Mouse (Mus musculus): ENCODE results near the gene Zc3h8. TPM values are rescaled to one million over a fixed set of nuclear protein-coding genes. Genes with fewer than 3 reads are reported as not detected.
A peak's percentile ranks its signal among the peaks of the same experiment; 100 is the strongest.

The Zc3h8 gene
- polyA plus RNA-seq, 1 experiment from 2014 or later = 10.1 TPM

GRCm38 (mm10) chr2:128966236-128966635, 22.4 kb upstream of the Zc3h8 start:
- H3K27me3 ChIP-seq (ENCODE audit: control insufficient read depth, insufficient read depth, low read length) = no peaks in the 10 kb centered on the region
- ATAC-seq (replicated peaks; ENCODE audit: insufficient number of reproducible peaks, low FRiP score, low TSS enrichment) = no peak
- H3K4me2 ChIP-seq = peak overlapping the region; percentile 48
- no peak overlapping the region for H3K9ac ChIP-seq (ENCODE audit: low read depth, low read length)
- 0 out of 2 replicates have a peak, but pooled peaks cover 3% of the 10 kb centered on the region for H3K4me1 ChIP-seq (ENCODE audit: control insufficient read depth, insufficient read depth, low read length)
- peak overlapping the region; percentile 92 for H3K4me3 ChIP-seq (ENCODE audit: low read depth, low read length)
- H3K9me3 ChIP-seq (replicated peaks; ENCODE audit: control insufficient read depth, low read length) = no peaks in the 10 kb centered on the region
- no peaks in the 10 kb centered on the region for H3K36me3 ChIP-seq (ENCODE audit: control insufficient read depth, insufficient read depth, low read length)
- 32% methylated on average over 6 of the region's 6 CpGs for WGBS (ENCODE audit: insufficient replicate concordance)
- H3K27ac ChIP-seq (ENCODE audit: low read depth, low read length) = no peak overlapping the region

- Histone ChIP-seq H3K27ac (ENCODE audit: low read depth, low read length) (peak overlapping the region; percentile 10; the same call in 1 of the 2 replicates), H3K9me3 (replicated peaks; ENCODE audit: control insufficient read depth, low read length) (no peaks in the 10 kb centered on the region), H3K36me3 (ENCODE audit: control insufficient read depth, insufficient read depth, low read length) (no peaks in the 10 kb centered on the region), H3K4me2 (no peak overlapping the region), H3K27me3 (ENCODE audit: control insufficient read depth, insufficient read depth, low read length) (no peaks in the 10 kb centered on the region), H3K9ac (ENCODE audit: low read depth, low read length) (no peak overlapping the region), H3K4me3 (ENCODE audit: low read depth, low read length) (no peak overlapping the region), H3K4me1 (ENCODE audit: control insufficient read depth, insufficient read depth, low read length) (0 out of 2 replicates have a peak, but pooled peaks cover 3% of the 10 kb centered on the region)
- WGBS (ENCODE audit: insufficient replicate concordance) = 58% methylated on average over 5 of the region's 5 CpGs
- ATAC-seq (replicated peaks; ENCODE audit: insufficient number of reproducible peaks, low FRiP score, low TSS enrichment) = no peak
These were observed 21.7 kb upstream of the Zc3h8 start for GRCm38 (mm10) chr2:128965505-128966105.

GRCm38 (mm10) chr2:128954186-128954585, 10.3 kb upstream of the Zc3h8 start:
- H3K4me3 ChIP-seq (ENCODE audit: low read depth, low read length) = no peak overlapping the region
- no peaks in the 10 kb centered on the region for H3K9me3 ChIP-seq (replicated peaks; ENCODE audit: control insufficient read depth, low read length)
- no peak overlapping the region for H3K4me2 ChIP-seq
- no peaks in the 10 kb centered on the region for H3K27me3 ChIP-seq (ENCODE audit: control insufficient read depth, insufficient read depth, low read length)
- ATAC-seq (replicated peaks; ENCODE audit: insufficient number of reproducible peaks, low FRiP score, low TSS enrichment) = no peak
- H3K9ac ChIP-seq (ENCODE audit: low read depth, low read length) = no peak overlapping the region
- H3K4me1 ChIP-seq (ENCODE audit: control insufficient read depth, insufficient read depth, low read length) = no peaks in the 10 kb centered on the region
- H3K27ac ChIP-seq (ENCODE audit: low read depth, low read length) = no peak overlapping the region
- H3K36me3 ChIP-seq (ENCODE audit: control insufficient read depth, insufficient read depth, low read length) = no peaks in the 10 kb centered on the region

- Histone ChIP-seq H3K27me3 (ENCODE audit: control insufficient read depth, insufficient read depth, low read length) (no peaks in the 10 kb centered on the region), H3K4me3 (ENCODE audit: low read depth, low read length) (no peak overlapping the region), H3K4me1 (ENCODE audit: control insufficient read depth, insufficient read depth, low read length) (no peaks in the 10 kb centered on the region; the same call in 1 of the 2 replicates), H3K27ac (ENCODE audit: low read depth, low read length) (no peak overlapping the region), H3K9ac (ENCODE audit: low read depth, low read length) (no peak overlapping the region), H3K36me3 (ENCODE audit: control insufficient read depth, insufficient read depth, low read length) (no peaks in the 10 kb centered on the region), H3K9me3 (replicated peaks; ENCODE audit: control insufficient read depth, low read length) (no peaks in the 10 kb centered on the region), H3K4me2 (no peak overlapping the region)
- no peak for ATAC-seq (replicated peaks; ENCODE audit: insufficient number of reproducible peaks, low FRiP score, low TSS enrichment)
- 38% methylated on average over 6 of the region's 6 CpGs for WGBS (ENCODE audit: insufficient replicate concordance)
These were observed 4.2 kb upstream of the Zc3h8 start for GRCm38 (mm10) chr2:128947962-128948588.

GRCm38 (mm10) chr2:128936256-128936655, 7.6 kb downstream of the Zc3h8 start:
- H3K27me3 ChIP-seq (ENCODE audit: control insufficient read depth, insufficient read depth, low read length) = no peaks in the 10 kb centered on the region
- no peak overlapping the region for H3K4me3 ChIP-seq (ENCODE audit: low read depth, low read length)
- ATAC-seq (replicated peaks; ENCODE audit: insufficient number of reproducible peaks, low FRiP score, low TSS enrichment) = no peak
- no peak overlapping the region for H3K4me2 ChIP-seq
- no peak overlapping the region for H3K27ac ChIP-seq (ENCODE audit: low read depth, low read length)
- H3K36me3 ChIP-seq (ENCODE audit: control insufficient read depth, insufficient read depth, low read length) = 0 out of 2 replicates have a peak, but pooled peaks cover 3% of the 10 kb centered on the region
- WGBS (ENCODE audit: insufficient replicate concordance) = 78% methylated on average over 3 of the region's 3 CpGs
- no peaks in the 10 kb centered on the region for H3K9me3 ChIP-seq (replicated peaks; ENCODE audit: control insufficient read depth, low read length)
- H3K4me1 ChIP-seq (ENCODE audit: control insufficient read depth, insufficient read depth, low read length) = no peaks in the 10 kb centered on the region
- H3K9ac ChIP-seq (ENCODE audit: low read depth, low read length) = no peak overlapping the region

- Histone ChIP-seq H3K4me3 (ENCODE audit: low read depth, low read length) (no peak overlapping the region), H3K27ac (ENCODE audit: low read depth, low read length) (no peak overlapping the region), H3K4me2 (no peak overlapping the region), H3K36me3 (ENCODE audit: control insufficient read depth, insufficient read depth, low read length) (peaks cover 6% of the 10 kb centered on the region), H3K9ac (ENCODE audit: low read depth, low read length) (no peak overlapping the region), H3K4me1 (ENCODE audit: control insufficient read depth, insufficient read depth, low read length) (no peaks in the 10 kb centered on the region), H3K27me3 (ENCODE audit: control insufficient read depth, insufficient read depth, low read length) (no peaks in the 10 kb centered on the region), H3K9me3 (replicated peaks; ENCODE audit: control insufficient read depth, low read length) (no peaks in the 10 kb centered on the region)
- ATAC-seq (replicated peaks; ENCODE audit: insufficient number of reproducible peaks, low FRiP score, low TSS enrichment) = no peak
These were observed 13.2 kb downstream of the Zc3h8 start for GRCm38 (mm10) chr2:128930704-128931103.

GRCm38 (mm10) chr2:128928446-128928845, 15.4 kb downstream of the Zc3h8 start:
- no peak for ATAC-seq (replicated peaks; ENCODE audit: insufficient number of reproducible peaks, low FRiP score, low TSS enrichment)

GRCm38 (mm10) chr2:128924799-128925198, 19.1 kb downstream of the Zc3h8 start:
- 93% methylated on average over 4 of the region's 4 CpGs for WGBS (ENCODE audit: insufficient replicate concordance)
- ATAC-seq (replicated peaks; ENCODE audit: insufficient number of reproducible peaks, low FRiP score, low TSS enrichment) = no peak
- Histone ChIP-seq H3K27me3 (ENCODE audit: control insufficient read depth, insufficient read depth, low read length) (no peaks in the 10 kb centered on the region), H3K27ac (ENCODE audit: low read depth, low read length) (no peak overlapping the region), H3K36me3 (ENCODE audit: control insufficient read depth, insufficient read depth, low read length) (peaks cover 3% of the 10 kb centered on the region; the same call in 1 of the 2 replicates), H3K9ac (ENCODE audit: low read depth, low read length) (no peak overlapping the region), H3K4me1 (ENCODE audit: control insufficient read depth, insufficient read depth, low read length) (no peaks in the 10 kb centered on the region), H3K4me3 (ENCODE audit: low read depth, low read length) (no peak overlapping the region), H3K9me3 (replicated peaks; ENCODE audit: control insufficient read depth, low read length) (no peaks in the 10 kb centered on the region), H3K4me2 (no peak overlapping the region)

More at GRCm38 (mm10) chr2:128928446-128928845, 15.4 kb downstream of the Zc3h8 start:
- H3K27ac ChIP-seq (ENCODE audit: low read depth, low read length) = no peak overlapping the region
- no peak overlapping the region for H3K4me2 ChIP-seq
- H3K9ac ChIP-seq (ENCODE audit: low read depth, low read length) = no peak overlapping the region
- no peaks in the 10 kb centered on the region for H3K27me3 ChIP-seq (ENCODE audit: control insufficient read depth, insufficient read depth, low read length)
- H3K9me3 ChIP-seq (replicated peaks; ENCODE audit: control insufficient read depth, low read length) = no peaks in the 10 kb centered on the region
- no peak overlapping the region for H3K4me3 ChIP-seq (ENCODE audit: low read depth, low read length)
- peaks cover 3% of the 10 kb centered on the region for H3K36me3 ChIP-seq (ENCODE audit: control insufficient read depth, insufficient read depth, low read length)
- H3K4me1 ChIP-seq (ENCODE audit: control insufficient read depth, insufficient read depth, low read length) = no peaks in the 10 kb centered on the region
- WGBS (ENCODE audit: insufficient replicate concordance) = 66% methylated on average over 3 of the region's 3 CpGs

- Histone ChIP-seq H3K9ac (ENCODE audit: low read depth, low read length) (no peak overlapping the region), H3K4me3 (ENCODE audit: low read depth, low read length) (no peak overlapping the region), H3K27ac (ENCODE audit: low read depth, low read length) (no peak overlapping the region), H3K27me3 (ENCODE audit: control insufficient read depth, insufficient read depth, low read length) (no peaks in the 10 kb centered on the region), H3K4me1 (ENCODE audit: control insufficient read depth, insufficient read depth, low read length) (no peaks in the 10 kb centered on the region), H3K4me2 (no peak overlapping the region), H3K9me3 (replicated peaks; ENCODE audit: control insufficient read depth, low read length) (no peaks in the 10 kb centered on the region), H3K36me3 (ENCODE audit: control insufficient read depth, insufficient read depth, low read length) (no peaks in the 10 kb centered on the region)
- WGBS (ENCODE audit: insufficient replicate concordance) = 64% methylated on average over 3 of the region's 3 CpGs
- no peak for ATAC-seq (replicated peaks; ENCODE audit: insufficient number of reproducible peaks, low FRiP score, low TSS enrichment)
These were observed 27.3 kb downstream of the Zc3h8 start for GRCm38 (mm10) chr2:128916528-128916927.

Measured in heart, embryonic 11.5 days (tissue).